Mouse (Mus musculus): ENCODE results near the gene Rps6kb1. TPM values are rescaled to one million over a fixed set of nuclear protein-coding genes. Genes with fewer than 3 reads are reported as not detected.

The Rps6kb1 gene
- total and polyA plus RNA-seq, 2 experiments from 2014 or later: 34.2 to 67.3 TPM

GRCm38 (mm10) chr11:86584898-86585597 is 40.4 kb upstream of the Rps6kb1 start:
- Histone ChIP-seq H3K9me3 (ENCODE audit: low read length) (no peaks in the 10 kb centered on the region), H3K27ac (no peak overlapping the region), H3K36me3 (ENCODE audit: insufficient read depth, low read length) (no peaks in the 10 kb centered on the region), H3K9ac (replicated peaks; ENCODE audit: low read length) (no peak overlapping the region), H3K4me2 (ENCODE audit: low read depth, low read length) (peak overlapping the region; percentile 16; the same call in 1 of the 2 replicates), H3K4me1 (ENCODE audit: insufficient read depth, low read length) (no peaks in the 10 kb centered on the region), H3K4me3 (ENCODE audit: low read length) (no peak overlapping the region), H3K27me3 (ENCODE audit: insufficient read depth, low read length) (no peaks in the 10 kb centered on the region)
- ATAC-seq: no peak
- WGBS: 74% methylated on average over 7 of the region's 7 CpGs
- TF ChIP-seq CTCF (IDR thresholded peaks at IDR 0.05; ENCODE audit: low read depth): no peak
- no peak for DNase-seq (ENCODE audit: low spot score)

- H3K27me3 ChIP-seq (ENCODE audit: insufficient read depth, low read length): no peaks in the 10 kb centered on the region
- ATAC-seq: no peak
These were observed 39.6 kb upstream of the Rps6kb1 start for GRCm38 (mm10) chr11:86583990-86584897.

GRCm38 (mm10) chr11:86583313-86583825 is 38.8 kb upstream of the Rps6kb1 start:
- Histone ChIP-seq H3K4me2 (ENCODE audit: low read depth, low read length) (no peak overlapping the region), H3K27ac (no peak overlapping the region), H3K4me3 (ENCODE audit: low read length) (no peak overlapping the region), H3K27me3 (ENCODE audit: insufficient read depth, low read length) (no peaks in the 10 kb centered on the region), H3K9ac (replicated peaks; ENCODE audit: low read length) (no peak overlapping the region), H3K4me1 (ENCODE audit: insufficient read depth, low read length) (0 out of 2 replicates have a peak, but pooled peaks cover 3% of the 10 kb centered on the region), H3K9me3 (ENCODE audit: low read length) (no peaks in the 10 kb centered on the region), H3K36me3 (ENCODE audit: insufficient read depth, low read length) (no peaks in the 10 kb centered on the region)
- 94% methylated on average over 3 of the region's 3 CpGs for whole genome bisulfite sequencing
- ATAC-seq: no peak
- no peak for DNase-seq (ENCODE audit: low spot score)
- no peak for TF ChIP-seq CTCF (IDR thresholded peaks at IDR 0.05; ENCODE audit: low read depth)

More at GRCm38 (mm10) chr11:86583990-86584897, 39.6 kb upstream of the Rps6kb1 start:
- TF ChIP-seq CTCF (IDR thresholded peaks at IDR 0.05; ENCODE audit: low read depth): no peak
- Histone ChIP-seq H3K36me3 (ENCODE audit: insufficient read depth, low read length) (no peaks in the 10 kb centered on the region), H3K4me3 (ENCODE audit: low read length) (no peak overlapping the region), H3K4me1 (ENCODE audit: insufficient read depth, low read length) (0 out of 2 replicates have a peak, but pooled peaks cover 3% of the 10 kb centered on the region), H3K9ac (replicated peaks; ENCODE audit: low read length) (no peak overlapping the region), H3K27ac (no peak overlapping the region), H3K9me3 (ENCODE audit: low read length) (no peaks in the 10 kb centered on the region), H3K4me2 (ENCODE audit: low read depth, low read length) (no peak overlapping the region)
- DNase-seq (ENCODE audit: low spot score): no peak
- WGBS: 90% methylated on average over 14 of the region's 14 CpGs

- Histone ChIP-seq H3K27ac (no peak overlapping the region), H3K4me2 (ENCODE audit: low read depth, low read length) (no peak overlapping the region), H3K36me3 (ENCODE audit: insufficient read depth, low read length) (no peaks in the 10 kb centered on the region), H3K9me3 (ENCODE audit: low read length) (no peaks in the 10 kb centered on the region), H3K27me3 (ENCODE audit: insufficient read depth, low read length) (no peaks in the 10 kb centered on the region), H3K4me1 (ENCODE audit: insufficient read depth, low read length) (0 out of 2 replicates have a peak, but pooled peaks cover 3% of the 10 kb centered on the region), H3K4me3 (ENCODE audit: low read length) (no peak overlapping the region), H3K9ac (replicated peaks; ENCODE audit: low read length) (no peak overlapping the region)
- TF ChIP-seq CTCF (IDR thresholded peaks at IDR 0.05; ENCODE audit: low read depth): no peak
- ATAC-seq (no peak), DNase-seq (ENCODE audit: low spot score) (no peak)
- WGBS: 82% methylated on average over 7 of the region's 7 CpGs
These were observed 38.1 kb upstream of the Rps6kb1 start for GRCm38 (mm10) chr11:86582543-86583260.

- Histone ChIP-seq H3K27ac (no peak overlapping the region), H3K36me3 (ENCODE audit: insufficient read depth, low read length) (no peaks in the 10 kb centered on the region), H3K4me1 (ENCODE audit: insufficient read depth, low read length) (0 out of 2 replicates have a peak, but pooled peaks cover 3% of the 10 kb centered on the region), H3K27me3 (ENCODE audit: insufficient read depth, low read length) (no peaks in the 10 kb centered on the region), H3K9ac (replicated peaks; ENCODE audit: low read length) (no peak overlapping the region), H3K4me2 (ENCODE audit: low read depth, low read length) (no peak overlapping the region), H3K4me3 (ENCODE audit: low read length) (no peak overlapping the region), H3K9me3 (ENCODE audit: low read length) (no peaks in the 10 kb centered on the region)
- TF ChIP-seq CTCF (IDR thresholded peaks at IDR 0.05; ENCODE audit: low read depth): no peak
- ATAC-seq (no peak), DNase-seq (ENCODE audit: low spot score) (no peak)
- 92% methylated on average over 12 of the region's 12 CpGs for WGBS
These were observed 37.4 kb upstream of the Rps6kb1 start for GRCm38 (mm10) chr11:86581943-86582542.

- no peak overlapping the region for H3K4me2 ChIP-seq (ENCODE audit: low read depth, low read length)
- no peak overlapping the region for H3K27ac ChIP-seq
- 0 out of 2 replicates have a peak, but pooled peaks cover 3% of the 10 kb centered on the region for H3K4me1 ChIP-seq (ENCODE audit: insufficient read depth, low read length)
- ATAC-seq (no peak), DNase-seq (ENCODE audit: low spot score) (no peak)
- 83% methylated on average over 11 of the region's 11 CpGs for WGBS
- TF ChIP-seq CTCF (IDR thresholded peaks at IDR 0.05; ENCODE audit: low read depth): no peak
- H3K27me3 ChIP-seq (ENCODE audit: insufficient read depth, low read length): no peaks in the 10 kb centered on the region
- no peak overlapping the region for H3K9ac ChIP-seq (replicated peaks; ENCODE audit: low read length)
- H3K36me3 ChIP-seq (ENCODE audit: insufficient read depth, low read length): no peaks in the 10 kb centered on the region
- no peak overlapping the region for H3K4me3 ChIP-seq (ENCODE audit: low read length)
- H3K9me3 ChIP-seq (ENCODE audit: low read length): no peaks in the 10 kb centered on the region
These were observed 36.7 kb upstream of the Rps6kb1 start for GRCm38 (mm10) chr11:86581250-86581753.
